Mouse (Mus musculus) kidney, postnatal 14 days (tissue): ENCODE measurements at regions not wholly inside any gene's neighbourhood (a gene's known extent, or its start where the extent isn't known, plus 50 kb on each side); places are given as distances from the start of the nearest gene placed in this dataset.
"Not testable (repeated sequence)": the region's sequence is repeated elsewhere in the genome, so short reads cannot be mapped to it uniquely, and the experiment has no call there.

Experiments used
- DNase-seq: peaks from one replicate; pipeline ENCODE4 v3.0.0; 2022; ENCODE audit warnings: mixed read lengths

DNA sequence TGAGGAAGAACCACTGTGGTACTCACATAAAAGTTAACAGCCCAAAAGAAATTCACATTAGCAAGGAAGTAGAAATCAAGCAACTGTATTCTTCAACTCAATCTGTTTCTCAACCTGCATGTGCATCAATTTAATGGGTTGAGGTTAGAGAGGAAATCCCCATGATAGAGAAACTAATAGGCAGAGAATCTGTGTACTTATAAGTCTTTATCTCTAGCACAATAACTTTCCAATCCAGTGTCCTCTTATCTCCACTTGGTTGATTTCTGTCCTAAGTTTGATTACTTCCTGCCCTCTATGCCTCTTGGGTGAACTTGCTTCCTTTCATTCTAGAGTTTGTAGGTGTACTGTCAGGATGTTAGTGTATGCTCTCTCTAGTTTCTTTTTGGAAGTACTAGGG, 925.6 kb upstream of the Zfp386 start:
- no peak for DNase-seq

DNA sequence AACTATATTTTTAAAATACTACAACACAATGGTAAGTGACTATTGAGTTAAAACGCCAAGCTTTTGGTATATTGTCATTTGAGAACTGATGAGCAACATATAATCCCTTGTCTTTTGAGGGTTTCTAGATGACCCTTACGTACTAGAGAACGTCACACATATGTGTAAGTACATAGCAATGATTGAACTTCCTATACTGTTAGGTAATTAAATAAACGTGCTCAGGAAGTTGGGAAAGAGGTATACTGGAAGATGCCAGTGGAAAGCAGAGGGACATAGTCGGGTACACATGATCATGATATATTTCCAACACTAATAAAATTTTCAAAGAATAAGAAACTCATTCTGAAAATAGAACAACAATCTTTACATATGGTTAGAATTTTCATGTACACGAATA, 914.6 kb upstream of the Zfp386 start:
- not testable (repeated sequence) for DNase-seq

DNA sequence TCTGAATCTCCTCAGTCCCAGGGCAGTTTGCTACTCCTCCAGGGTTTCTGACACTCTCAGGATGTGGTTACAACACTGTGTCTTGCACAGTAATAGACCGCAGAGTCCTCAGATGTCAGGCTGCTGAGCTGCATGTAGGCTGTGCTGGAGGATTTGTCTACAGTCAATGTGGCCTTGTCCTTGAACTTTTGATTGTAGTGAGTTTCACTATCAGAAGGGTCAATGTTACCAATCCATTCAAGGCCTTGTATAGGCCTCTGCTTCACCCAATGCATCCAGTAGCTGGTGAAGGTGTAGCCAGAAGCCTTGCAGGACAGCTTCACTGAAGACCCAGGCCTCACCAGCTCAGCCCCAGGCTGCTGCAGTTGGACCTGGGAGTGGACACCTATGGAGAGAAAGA, 902.1 kb upstream of the Zfp386 start:
- DNase-seq: not testable (repeated sequence)

DNA sequence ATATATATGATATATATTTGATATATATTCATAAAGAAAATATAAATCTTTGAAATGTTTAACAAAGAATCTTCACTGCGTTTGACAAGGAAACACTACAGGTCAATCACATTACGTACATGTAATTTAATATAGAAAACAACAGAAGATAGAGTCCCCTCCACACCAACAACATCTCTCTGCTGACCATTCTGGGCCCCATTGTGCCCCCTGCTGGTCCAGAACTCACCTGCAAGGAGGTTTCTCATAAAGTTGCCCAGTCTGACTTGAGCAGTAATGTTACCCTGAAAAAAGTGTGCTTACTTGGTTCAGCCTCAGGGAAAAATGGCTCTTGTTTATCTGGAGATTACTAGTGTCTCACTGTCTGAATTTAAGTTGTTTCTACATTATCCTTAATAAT, 901.1 kb upstream of the Zfp386 start:
- not testable (repeated sequence) for DNase-seq

DNA sequence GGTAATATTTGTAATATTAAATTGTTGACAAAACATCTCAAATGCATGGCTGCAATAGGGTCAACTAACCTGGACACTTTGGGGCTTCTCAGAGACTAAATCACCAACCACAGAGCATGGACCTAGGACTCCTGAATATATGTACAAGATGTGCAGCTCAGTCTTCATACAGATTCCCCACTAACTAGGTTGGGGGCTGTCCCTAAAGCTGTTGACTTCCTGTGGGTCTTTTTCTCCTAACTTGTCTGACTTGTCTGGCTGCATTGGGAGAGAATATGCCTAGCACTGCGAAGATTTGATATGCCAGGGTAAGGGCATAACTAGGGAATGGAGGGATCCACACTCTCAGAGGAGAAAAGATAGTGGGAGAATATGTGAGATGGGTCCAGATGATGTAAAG, 895.6 kb upstream of the Zfp386 start:
- not testable (repeated sequence) for DNase-seq

DNA sequence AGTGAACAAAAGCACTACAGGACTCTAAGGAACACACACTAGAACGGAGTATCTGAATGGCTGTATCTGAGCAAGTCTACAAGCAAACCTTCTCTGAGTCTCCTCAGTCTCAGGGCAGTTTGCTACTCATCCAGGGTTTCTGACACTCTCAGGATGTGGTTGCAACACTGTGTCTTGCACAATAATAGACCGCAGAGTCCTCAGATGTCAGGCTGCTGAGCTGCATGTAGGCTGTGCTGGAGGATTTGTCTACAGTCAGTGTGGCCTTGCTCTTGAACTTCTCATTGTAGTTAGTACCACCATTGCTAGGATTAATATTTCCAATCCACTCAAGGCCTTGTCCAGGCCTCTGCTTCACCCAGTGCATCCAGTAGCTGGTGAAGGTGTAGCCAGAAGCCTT, 889.3 kb upstream of the Zfp386 start:
- DNase-seq: not testable (repeated sequence)

DNA sequence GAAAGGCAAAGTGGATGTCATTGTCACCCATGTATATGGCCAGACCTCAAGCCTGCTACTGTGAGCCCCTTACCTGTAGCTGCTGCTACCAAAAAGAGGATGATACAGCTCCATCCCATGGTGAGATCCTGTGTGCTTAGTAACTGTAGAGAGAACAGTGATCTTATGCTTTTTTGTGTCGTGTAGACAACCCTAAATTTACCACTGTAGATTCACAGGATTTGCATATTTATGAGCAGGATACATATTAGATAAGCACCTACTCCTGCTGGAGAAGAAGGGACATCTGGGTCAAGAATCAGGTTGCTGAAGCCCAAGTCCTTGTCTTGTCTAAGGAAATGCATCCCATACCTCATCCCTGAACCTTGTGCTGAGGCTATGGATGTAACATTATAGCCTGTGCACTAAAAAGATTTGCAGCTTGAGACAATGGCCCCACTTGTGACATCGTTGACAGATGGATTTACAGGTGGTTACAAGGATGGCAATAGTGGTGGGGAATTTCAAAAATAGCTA, 888.7 kb upstream of the Zfp386 start:
- DNase-seq: not testable (repeated sequence)

DNA sequence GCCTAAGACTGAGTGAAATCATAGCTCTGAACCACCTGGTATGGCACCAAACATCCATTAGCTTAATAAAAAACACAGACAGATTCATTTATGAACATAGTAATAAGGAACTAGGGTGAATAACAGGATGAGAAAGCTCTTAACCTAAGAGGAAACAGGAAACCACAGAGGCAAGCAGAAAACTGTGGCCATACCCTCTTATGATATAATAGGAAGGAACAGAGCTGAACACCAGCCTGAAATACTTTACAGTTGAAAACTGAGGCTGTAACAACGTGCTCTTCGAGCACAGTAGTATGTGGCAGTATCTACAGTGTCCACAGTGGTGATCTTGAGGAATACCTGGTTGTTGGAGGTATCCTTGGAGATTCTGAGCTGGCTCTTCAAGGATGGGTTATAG, 882.0 kb upstream of the Zfp386 start:
- DNase-seq: not testable (repeated sequence)

DNA sequence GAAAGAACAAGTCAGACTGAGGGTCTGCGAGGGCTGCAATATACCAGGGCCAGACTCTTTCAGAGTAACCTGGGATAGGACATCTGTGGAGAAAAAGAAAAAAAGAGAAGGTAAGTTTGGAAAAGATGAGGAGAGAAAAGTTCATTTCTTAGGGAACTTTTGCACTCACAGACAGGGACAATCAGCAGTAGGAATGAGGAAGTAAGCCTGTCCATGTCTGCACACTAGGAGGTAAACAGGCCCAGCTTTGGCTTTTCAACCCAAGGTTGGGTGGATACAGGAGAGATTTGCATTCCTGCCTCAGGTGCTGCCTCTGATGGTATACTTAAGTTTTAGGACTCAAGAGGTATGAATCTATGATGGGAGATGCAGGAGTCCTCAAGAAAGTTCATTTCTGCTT, 881.5 kb upstream of the Zfp386 start:
- DNase-seq: not testable (repeated sequence)

DNA sequence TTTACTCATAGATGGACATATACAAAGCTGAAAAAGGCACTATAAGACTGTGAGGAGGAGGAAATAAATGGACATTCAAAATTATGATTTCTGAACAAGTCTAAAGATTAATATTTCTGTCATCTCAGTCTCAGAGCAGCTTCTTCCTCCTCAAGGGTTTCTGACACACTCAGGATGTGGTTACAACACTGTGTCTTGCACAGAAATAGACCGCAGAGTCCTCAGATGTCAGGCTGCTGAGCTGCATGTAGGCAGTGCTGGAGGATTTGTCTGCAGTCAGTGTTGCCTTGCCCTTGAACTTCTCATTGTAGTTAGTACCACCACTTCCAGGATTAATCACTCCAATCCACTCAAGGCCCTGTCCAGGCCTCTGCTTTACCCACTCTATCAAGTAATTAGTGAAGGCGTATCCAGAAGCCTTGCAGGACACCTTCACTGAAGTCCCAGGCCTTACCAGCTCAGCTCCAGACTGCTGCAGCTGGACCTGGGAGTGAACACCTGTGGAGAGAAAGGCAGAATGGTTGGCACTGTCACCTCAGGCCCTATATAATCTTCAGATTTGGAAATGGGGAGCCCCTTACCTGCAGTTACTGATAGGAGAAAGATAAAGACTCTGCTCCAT, 853.9 kb upstream of the Zfp386 start:
- peak; percentile 0 for DNase-seq

DNA sequence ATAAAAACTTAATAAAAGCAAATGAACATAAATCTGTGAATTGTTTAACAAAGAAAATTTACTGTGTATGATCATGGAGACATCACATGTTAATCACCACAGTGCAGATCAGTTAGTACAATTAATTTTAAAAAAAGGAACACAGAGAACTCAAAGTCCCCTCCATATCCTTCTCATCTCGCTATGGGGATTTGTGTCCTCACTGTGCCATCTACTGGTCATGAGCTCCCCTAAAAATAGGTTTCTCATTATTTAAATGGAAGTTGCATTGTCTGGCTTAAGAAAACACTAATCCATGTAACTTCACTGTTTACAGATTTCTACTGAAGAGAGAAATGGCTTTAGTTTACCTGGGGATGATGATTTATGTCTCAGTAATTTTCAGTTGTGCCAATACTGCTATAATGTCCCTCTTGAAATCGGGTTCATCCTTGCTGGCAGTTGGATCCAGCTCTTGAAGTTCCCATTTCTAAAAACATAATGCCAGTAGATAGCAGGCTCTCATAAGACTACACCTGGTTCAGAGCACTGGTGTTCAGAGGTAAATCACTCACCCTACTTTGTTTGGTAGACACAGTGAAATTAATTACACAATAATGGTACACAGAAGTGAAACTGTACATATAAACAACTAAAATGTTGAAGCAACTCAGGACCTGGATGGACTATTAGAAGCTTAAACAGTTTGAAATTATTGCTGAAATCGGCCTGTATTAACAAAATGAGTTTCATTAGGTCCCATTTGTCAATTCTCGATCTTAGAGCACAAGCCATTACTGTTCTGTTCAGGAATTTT, 850.0 kb upstream of the Zfp386 start:
- DNase-seq: no peak

DNA sequence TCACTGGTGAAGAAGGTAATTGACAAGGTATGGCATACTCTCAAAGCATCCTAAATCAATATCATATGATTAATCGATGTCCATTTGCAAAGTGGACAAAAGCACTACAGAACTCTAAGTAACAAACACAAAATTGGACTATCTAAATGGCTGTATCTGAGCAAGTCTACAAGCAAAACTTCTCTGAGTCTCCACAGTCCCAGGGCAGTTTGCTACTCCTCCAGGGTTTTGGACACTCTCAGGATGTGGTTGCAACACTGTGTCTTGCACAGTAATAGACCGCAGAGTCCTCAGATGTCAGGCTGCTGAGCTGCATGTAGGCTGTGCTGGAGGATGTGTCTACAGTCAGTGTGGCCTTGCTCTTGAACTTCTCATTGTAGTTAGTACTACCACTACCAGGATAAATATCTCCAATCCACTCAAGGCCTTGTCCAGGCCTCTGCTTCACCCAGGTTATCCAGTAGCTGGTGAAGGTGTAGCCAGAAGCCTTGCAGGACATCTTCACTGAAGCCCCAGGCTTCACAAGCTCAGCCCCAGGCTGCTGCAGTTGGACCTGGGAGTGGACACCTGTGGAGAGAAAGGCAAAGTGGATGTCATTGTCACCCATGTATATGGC, 839.6 kb upstream of the Zfp386 start:
- not testable (repeated sequence) for DNase-seq

DNA sequence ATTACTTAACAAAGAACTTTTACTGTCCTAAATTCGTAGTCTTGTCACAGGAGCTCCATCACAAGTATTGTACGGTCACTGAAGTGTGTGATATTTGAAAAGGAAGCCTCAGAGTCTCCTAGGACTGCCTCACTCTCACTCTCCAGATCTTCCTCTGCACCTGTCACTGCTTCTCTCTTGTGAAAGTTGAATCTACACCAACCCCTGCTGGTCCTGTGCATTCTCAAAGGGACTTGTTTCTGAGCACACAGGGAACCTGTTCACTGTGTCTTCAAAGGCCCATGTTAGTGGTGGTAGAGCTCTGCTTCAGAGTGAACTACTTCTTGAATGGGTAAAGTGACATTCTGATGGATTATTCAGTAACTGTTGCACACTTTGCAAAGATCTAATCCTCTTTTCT, 824.9 kb upstream of the Zfp386 start:
- no peak for DNase-seq

DNA sequence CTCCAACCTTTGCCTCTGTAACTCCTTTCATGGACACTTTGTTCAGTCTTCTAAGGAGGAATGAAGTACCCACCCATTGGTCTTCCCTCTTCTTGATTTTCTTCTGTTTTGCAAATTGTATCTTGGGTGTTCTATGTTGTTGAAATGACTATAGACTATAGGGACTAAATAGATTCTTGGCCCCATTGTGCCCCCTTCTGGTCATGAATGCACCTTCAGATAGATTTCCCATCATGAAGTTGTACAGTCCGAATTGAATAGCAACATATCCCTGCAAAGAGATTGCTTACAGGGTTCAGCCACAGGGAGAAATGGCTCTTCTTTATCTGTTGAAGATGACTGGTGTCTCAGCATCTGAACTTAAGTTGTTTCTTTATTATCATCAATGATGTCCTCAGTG, 817.6 kb upstream of the Zfp386 start:
- DNase-seq: no peak

DNA sequence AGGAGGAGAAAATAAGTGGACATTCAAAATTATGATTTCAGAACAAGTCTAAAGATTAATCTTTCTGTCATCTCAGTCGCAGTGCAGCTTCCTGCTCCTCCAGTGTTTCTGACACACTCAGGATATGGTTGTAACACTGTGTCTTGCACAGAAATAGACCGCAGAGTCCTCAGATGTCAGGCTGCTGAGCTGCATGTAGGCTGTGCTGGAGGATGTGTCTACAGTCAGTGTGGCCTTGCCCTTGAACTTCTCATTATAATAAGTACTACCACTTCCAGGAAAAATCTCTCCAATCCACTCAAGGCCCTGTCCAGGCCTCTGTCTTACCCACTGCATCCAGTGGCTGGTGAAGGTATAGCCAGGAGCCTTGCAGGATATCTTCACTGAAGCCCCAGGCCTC, 804.9 kb upstream of the Zfp386 start:
- not testable (repeated sequence) for DNase-seq

DNA sequence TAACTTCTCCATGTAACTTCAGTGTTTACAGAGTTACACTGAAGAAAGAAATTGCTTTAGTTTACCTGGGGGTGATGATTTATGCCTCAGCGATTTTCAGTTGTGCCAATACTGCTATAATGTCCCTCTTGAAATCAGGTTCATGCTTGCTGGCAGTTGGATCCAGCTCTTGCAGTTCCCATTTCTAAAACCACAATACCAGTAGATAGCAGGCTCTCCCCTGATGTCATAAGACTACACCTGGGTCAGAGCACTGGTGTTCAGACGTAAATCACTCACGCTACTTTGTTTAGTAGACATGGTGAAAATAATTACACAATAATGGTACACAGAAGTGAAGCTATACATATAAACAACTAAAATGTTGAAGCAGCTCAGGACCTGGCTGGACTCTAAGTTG, 800.2 kb upstream of the Zfp386 start:
- DNase-seq: not testable (repeated sequence)

DNA sequence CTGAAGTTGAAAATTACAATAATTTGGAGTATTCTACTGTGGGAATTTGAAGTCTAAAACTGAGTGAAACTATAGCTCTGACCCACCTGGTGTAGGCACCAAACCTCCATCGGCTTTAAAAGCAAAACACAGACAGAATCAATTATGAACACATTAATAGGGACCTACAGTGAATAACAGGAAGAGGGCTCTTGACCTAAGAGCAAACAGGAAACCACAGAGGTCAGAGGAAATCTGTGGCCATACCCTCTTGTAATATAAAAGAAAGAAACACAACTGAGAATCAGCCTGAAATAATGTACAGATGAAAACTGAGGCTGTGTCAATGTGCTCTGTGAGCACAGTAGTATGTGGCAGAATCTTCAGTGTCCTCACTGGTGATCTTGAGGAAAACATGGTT, 789.7 kb upstream of the Zfp386 start:
- no peak for DNase-seq

DNA sequence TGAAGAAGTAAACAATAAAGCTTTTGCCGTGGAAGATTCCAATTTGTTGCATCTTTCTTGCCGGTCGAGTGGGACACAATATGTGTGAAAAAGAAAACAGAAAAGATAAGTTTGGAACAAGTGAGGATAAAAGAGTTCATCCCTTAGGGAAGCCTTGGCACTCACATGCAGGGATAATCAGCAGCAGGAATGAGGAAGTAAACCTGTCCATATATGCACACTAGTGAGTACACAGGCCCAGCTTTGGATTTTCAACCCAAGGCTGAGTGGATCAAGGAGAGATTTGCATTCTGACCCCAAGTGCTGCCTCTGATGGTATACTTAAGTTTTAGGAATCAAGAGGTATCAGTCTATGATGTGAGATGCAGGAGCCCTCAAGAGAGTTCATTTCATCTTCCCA, 788.8 kb upstream of the Zfp386 start:
- DNase-seq: no peak

DNA sequence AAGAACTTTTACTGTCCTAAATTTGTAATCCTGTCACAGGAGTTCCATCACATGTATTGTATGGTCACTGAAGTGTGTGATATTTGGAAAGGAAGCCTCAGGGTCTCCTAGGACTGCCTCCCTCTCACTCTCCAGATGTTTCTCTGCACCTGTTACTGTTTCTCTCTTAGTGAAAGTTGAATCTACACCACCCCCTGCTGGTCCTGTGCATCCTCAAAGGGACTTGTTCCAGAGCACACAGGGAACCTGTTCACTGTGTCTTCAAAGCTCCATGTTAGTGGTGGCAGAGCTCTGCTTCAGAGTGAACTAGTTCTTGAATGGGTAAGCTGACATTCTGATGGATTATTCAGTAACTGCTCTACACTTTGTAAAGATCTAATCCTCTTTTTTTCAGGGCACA, 785.1 kb upstream of the Zfp386 start:
- DNase-seq: not testable (repeated sequence)

DNA sequence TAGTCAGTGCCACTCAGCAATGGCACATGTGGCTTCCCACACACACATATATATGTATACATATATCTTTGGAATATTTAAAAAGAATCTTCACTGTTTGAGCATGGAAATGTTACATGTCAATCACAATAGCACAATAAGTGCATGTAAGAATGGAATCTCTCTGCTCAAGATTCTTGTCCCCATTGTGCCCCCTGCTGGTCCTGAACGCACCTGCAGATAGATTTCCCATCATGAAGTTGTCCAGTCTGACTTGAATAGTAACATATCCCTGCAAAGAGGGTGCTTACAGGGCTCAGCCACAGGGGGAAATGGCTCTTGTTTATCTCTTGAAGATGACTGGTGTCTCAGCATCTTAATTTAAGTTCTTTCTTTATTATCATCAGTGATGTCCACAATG, 770.8 kb upstream of the Zfp386 start:
- not testable (repeated sequence) for DNase-seq

DNA sequence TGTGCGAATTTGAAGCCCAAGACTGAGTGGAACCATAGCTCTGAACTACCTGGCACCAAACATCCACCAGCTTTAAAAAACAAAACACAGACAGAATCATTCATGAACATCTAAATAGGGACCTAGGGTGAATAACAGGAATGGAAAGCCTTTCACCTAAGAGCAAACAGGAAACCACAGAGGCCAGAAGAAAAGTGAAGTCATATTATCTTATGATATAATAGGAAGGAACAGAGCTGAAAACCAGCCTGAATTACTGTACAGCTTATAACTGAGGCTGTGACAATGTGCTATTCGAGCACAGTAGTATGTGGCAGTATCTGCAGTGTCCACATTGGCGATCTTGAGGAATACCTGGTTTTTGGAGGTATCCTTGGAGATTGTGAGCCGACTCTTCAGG, 753.8 kb upstream of the Zfp386 start:
- not testable (repeated sequence) for DNase-seq

DNA sequence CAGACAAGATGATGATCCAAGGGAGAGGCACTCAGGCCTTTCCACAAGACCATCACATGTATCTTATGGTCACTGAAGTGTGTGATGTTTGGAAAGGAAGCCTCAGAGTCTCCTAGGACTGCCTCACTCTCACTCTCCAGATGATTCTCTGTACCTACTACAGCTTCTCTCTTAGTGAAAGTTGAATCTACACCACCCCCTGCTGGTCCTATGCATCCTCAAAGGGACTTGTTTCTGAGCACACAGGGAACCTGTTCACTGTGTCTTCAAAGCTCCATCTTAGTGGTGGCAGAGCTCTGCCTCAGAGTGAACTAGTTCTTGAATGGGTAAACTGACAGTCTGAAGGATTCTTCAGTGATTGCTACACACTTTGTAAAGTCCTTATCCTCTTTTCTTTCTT, 749.5 kb upstream of the Zfp386 start:
- DNase-seq: not testable (repeated sequence)

DNA sequence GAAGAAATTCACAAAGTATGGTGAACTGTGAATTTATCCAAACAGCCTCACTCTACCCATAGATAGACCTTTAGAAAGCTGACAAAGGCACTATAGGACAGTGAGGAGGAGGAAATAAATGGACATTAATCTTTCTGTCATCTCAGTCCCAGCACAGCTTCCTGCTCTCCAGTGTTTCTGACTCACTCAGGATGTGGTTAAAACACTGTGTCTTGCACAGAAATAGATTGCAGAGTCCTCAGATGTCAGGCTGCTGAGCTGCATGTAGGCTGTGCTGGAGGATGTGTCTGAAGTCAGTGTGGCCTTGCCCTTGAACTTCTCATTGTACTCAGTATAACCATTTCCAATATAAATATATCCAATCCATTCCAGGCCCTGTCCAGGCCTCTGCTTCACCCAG, 735.6 kb upstream of the Zfp386 start:
- peak; percentile 0 for DNase-seq

DNA sequence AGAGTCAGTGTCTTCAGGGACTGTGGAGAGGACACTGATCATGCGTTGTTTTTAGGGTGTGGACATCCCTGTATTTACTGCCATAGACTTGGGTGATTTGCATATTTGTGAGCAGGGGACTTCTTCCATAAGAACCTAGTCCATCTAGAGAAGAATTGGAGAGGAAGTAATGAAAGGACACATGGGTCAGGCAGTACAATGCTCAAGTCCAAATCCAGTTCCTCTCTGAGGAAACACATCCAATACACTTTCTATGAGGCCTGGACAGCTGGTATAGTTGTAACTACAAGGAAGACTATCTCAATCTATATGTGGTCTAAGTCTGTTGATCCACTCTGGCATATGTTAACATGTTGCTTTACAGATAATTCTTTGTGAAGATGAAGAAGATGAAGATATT, 734.9 kb upstream of the Zfp386 start:
- not testable (repeated sequence) for DNase-seq
